Comparison of ENCODE assay signal across 23 mouse cellular contexts in genomic region chr3:65002578-65002977, GRCm38 (mm10).
"Had no signal": no experiment of that assay in that cellular context is flagged by ENCODE, and none has a peak within 500 bp of the region (broad histone marks: within the 10 kb centered on the region; RNA-seq: fewer than 3 reads in every experiment).

No protein-coding gene starts in this region.

- H3K4me2 ChIP-seq: heart, embryonic 12.5 days; hindbrain, embryonic 12.5 days; hindbrain, embryonic 14.5 days; intestine, embryonic 15.5 days; limb, embryonic 13.5 days; limb, embryonic 15.5 days; liver, embryonic 12.5 days had no signal

- H3K36me3 ChIP-seq: heart, embryonic 10.5 days; heart, embryonic 12.5 days; hindbrain, embryonic 10.5 days; hindbrain, embryonic 12.5 days; intestine, embryonic 15.5 days; limb, embryonic 13.5 days; limb, embryonic 15.5 days; liver, embryonic 12.5 days had no signal

- ATAC-seq: hindbrain, embryonic 16.5 days; inflammation-experienced regulatory T-cells, adult 6 months; intestine, embryonic 15.5 days; intestine, postnatal 0 days; liver, embryonic 12.5 days had no signal

- H3K9ac ChIP-seq: heart, embryonic 12.5 days; hindbrain, embryonic 12.5 days; hindbrain, embryonic 14.5 days; intestine, embryonic 15.5 days; limb, embryonic 13.5 days; limb, embryonic 15.5 days; liver, embryonic 12.5 days; liver, embryonic 14.5 days had no signal

- DNase-seq: gastrocnemius, postnatal 25 days; heart, adult 18-20 months; heart, postnatal 10 days; heart, postnatal 4 days; kidney, adult 18-20 months; kidney, adult 8-10 months; kidney, postnatal 10 days; kidney, postnatal 25 days; kidney, postnatal 4 days; left cerebral cortex, postnatal 4 days had no signal

- H3K4me3 ChIP-seq: heart, embryonic 10.5 days; heart, embryonic 12.5 days; hindbrain, embryonic 10.5 days; hindbrain, embryonic 12.5 days; intestine, embryonic 15.5 days; limb, embryonic 13.5 days; limb, embryonic 15.5 days; liver, embryonic 12.5 days had no signal

- H3K27me3 ChIP-seq: heart, embryonic 12.5 days; hindbrain, embryonic 12.5 days; intestine, embryonic 15.5 days; limb, embryonic 13.5 days; limb, embryonic 15.5 days; liver, embryonic 12.5 days had no signal

- H3K9me3 ChIP-seq: heart, embryonic 10.5 days; heart, embryonic 12.5 days; hindbrain, embryonic 10.5 days; hindbrain, embryonic 12.5 days; intestine, embryonic 15.5 days; limb, embryonic 13.5 days; limb, embryonic 15.5 days; liver, embryonic 12.5 days had no signal

- H3K27ac ChIP-seq: heart, embryonic 10.5 days; hindbrain, embryonic 10.5 days; hindbrain, embryonic 12.5 days; hindbrain, embryonic 14.5 days; intestine, embryonic 15.5 days; limb, embryonic 13.5 days; limb, embryonic 15.5 days; liver, embryonic 12.5 days; liver, embryonic 14.5 days had no signal

- H3K4me1 ChIP-seq: heart, embryonic 10.5 days; heart, embryonic 12.5 days; hindbrain, embryonic 10.5 days; hindbrain, embryonic 12.5 days; intestine, embryonic 15.5 days; limb, embryonic 13.5 days; limb, embryonic 15.5 days; liver, embryonic 12.5 days had no signal
